Mouse (Mus musculus): ENCODE results near the gene Sema3g. TPM values are rescaled to one million over a fixed set of nuclear protein-coding genes. Genes with fewer than 3 reads are reported as not detected.

The Sema3g gene
- polyA plus RNA-seq (2015; fragmentation: Illumina TruSeq; extraction: RNeasy Lipid Tissue Mini Kit (QIAGEN cat#74804); ENCODE audit: insufficient read depth, low replicate concordance), result 5.0 TPM

DNA sequence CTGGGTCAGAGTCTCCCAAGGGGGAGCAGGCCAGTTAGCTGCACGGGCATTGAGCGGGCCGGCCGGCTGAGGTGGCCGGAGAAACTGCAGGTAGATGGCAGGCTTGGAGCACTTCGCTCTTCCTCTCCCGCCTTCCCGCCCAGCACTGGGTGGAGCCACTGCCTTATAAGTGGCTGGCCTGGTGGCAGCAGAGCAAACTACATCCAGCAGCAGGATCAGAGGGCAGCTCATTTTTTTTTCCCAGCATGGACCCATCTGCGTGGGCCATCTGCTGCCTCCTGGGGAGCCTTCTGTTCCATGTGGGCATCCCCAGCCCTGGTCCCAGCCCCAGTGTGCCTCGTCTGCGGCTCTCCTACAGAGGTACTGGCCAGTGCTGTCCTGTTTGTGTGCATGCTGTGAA, at the start of gene Sema3g:
Gene Sema3g (plus strand): TSS at position 195 of the 400 bp plus-strand sequence.

DNA sequence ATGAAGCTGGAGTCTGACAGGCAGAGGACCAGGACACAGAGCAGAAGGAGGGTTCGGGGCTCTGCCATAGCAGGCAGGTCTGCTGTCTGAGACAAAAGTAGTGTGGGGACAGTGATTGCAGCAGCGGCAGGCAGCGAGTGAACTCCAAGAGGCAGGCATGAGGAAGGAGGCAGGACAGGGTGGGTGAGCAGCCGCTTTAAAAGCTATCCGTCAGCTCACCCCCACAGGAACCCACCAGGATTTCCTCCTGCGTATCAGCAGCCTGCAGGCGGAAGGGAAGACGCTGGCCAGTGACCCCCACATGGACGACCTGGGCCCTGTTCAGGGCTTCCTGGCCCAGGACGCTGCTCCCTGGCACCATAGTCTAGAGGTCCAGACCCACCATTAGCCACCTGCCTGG, 49.2 kb upstream of the Sema3g start, which contains the start of gene Stab1:
Gene Stab1 (minus strand): TSS at position 217 of the 400 bp plus-strand sequence.

DNA sequence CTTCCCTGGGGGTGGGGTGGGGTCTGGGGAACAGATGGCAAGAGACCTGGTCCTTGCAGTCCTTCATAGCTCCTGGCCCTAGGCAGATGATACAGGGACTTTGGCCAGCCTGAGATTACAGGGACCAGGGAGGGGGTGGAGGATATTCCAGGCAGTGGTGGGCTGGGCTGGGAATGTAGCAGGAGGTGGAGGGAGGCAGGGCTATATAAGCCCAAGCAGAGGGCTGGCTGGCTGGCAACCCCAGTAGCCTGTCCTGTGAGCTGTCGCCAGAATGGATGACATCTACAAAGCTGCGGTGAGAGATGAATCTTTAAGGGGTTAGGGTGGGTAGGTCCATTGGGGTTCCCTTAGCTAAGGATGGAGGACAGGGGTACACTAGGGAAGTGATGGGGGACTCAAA, 9.6 kb upstream of the Sema3g start, which contains the start of gene Tnnc1:
Gene Tnnc1 (plus strand): TSS at position 229 of the 400 bp plus-strand sequence.

DNA sequence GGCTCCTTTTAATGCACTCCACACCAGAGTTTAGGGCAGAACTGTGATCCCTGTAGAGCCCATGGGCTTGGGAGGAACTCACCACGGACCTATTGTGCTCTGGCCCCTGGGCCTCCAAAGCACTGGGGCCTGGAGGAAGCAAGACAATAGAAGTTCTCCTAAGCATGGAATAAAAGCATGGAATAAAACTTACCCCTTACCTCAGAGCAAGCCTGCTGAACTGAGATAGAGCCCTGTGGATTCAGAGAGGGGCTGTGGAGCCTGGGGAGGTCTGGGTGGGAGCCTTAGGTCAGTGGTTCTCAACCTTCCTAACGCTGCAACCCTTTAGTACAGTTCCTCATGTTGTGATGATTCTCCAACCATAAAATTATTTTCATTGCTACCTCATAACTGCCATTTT, 814 bp upstream of the Sema3g start, which contains the start of gene Nisch:
Gene Nisch (minus strand): TSS at position 101 of the 400 bp plus-strand sequence.

DNA sequence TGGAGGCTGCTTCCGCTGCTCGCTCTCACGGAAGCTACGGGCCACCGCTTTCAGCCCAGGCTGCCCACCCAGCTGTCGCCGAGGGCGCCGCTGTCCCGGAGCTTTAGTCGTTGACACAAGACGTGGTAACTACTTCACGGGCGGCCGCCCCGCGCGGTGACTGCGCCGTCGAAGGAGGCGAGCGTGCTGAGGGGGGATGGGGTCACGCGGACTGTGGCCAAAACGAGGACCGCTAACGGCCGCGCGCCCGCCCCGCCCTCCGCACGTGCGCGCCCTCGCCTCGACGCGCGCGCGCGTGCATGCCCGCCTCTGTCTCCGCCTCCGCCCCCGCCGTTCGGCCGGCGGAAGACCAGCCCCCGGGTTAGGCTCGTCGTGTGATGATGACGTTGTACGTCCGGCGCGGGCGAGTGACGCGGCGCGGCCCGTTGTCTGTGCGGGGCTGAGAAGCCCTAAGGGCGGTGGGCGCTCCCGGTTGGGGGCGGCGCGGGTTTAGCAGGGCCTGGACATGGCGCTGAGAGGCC, 33.5 kb downstream of the Sema3g start, which contains the start of the genes Phf7 and Bap1:
Gene Phf7 (minus strand): TSS at position 234 of the 521 bp plus-strand sequence.
Gene Bap1 (plus strand): TSS at position 367 of the 521 bp plus-strand sequence.

Other genes with a start within 250 kb of the Sema3g start
- gene Glt8d1, start 216.5 kb upstream of the Sema3g start, polyA plus RNA-seq (2015; fragmentation: Illumina TruSeq; extraction: RNeasy Lipid Tissue Mini Kit (QIAGEN cat#74804); ENCODE audit: insufficient read depth, low replicate concordance), result 61.0 TPM
- gene Spcs1, start 216.2 kb upstream of the Sema3g start, polyA plus RNA-seq (2015; fragmentation: Illumina TruSeq; extraction: RNeasy Lipid Tissue Mini Kit (QIAGEN cat#74804); ENCODE audit: insufficient read depth, low replicate concordance), result 271 TPM
- 58.5 TPM for gene Pbrm1, start 198.7 kb upstream of the Sema3g start, polyA plus RNA-seq (2015; fragmentation: Illumina TruSeq; extraction: RNeasy Lipid Tissue Mini Kit (QIAGEN cat#74804); ENCODE audit: insufficient read depth, low replicate concordance)
- 151 TPM for gene Gnl3, start 198.7 kb upstream of the Sema3g start, polyA plus RNA-seq (2015; fragmentation: Illumina TruSeq; extraction: RNeasy Lipid Tissue Mini Kit (QIAGEN cat#74804); ENCODE audit: insufficient read depth, low replicate concordance)
- gene Smim4, start 88.9 kb upstream of the Sema3g start, polyA plus RNA-seq (2015; fragmentation: Illumina TruSeq; extraction: RNeasy Lipid Tissue Mini Kit (QIAGEN cat#74804); ENCODE audit: insufficient read depth, low replicate concordance), result 17.8 TPM
- 3.0 TPM for gene Nt5dc2, start 86.8 kb upstream of the Sema3g start, polyA plus RNA-seq (2015; fragmentation: Illumina TruSeq; extraction: RNeasy Lipid Tissue Mini Kit (QIAGEN cat#74804); ENCODE audit: insufficient read depth, low replicate concordance)
- gene Stab1, start 49.2 kb upstream of the Sema3g start, polyA plus RNA-seq (2015; fragmentation: Illumina TruSeq; extraction: RNeasy Lipid Tissue Mini Kit (QIAGEN cat#74804); ENCODE audit: insufficient read depth, low replicate concordance), result 24.1 TPM
- gene Tnnc1, start 9.5 kb upstream of the Sema3g start, polyA plus RNA-seq (2015; fragmentation: Illumina TruSeq; extraction: RNeasy Lipid Tissue Mini Kit (QIAGEN cat#74804); ENCODE audit: insufficient read depth, low replicate concordance), result 0.69 TPM
- gene Nisch, start 914 bp upstream of the Sema3g start, polyA plus RNA-seq (2015; fragmentation: Illumina TruSeq; extraction: RNeasy Lipid Tissue Mini Kit (QIAGEN cat#74804); ENCODE audit: insufficient read depth, low replicate concordance), result 231 TPM
- 18.6 TPM for gene Phf7, start 33.5 kb downstream of the Sema3g start, polyA plus RNA-seq (2015; fragmentation: Illumina TruSeq; extraction: RNeasy Lipid Tissue Mini Kit (QIAGEN cat#74804); ENCODE audit: insufficient read depth, low replicate concordance)
- 32.3 TPM for gene Bap1, start 33.6 kb downstream of the Sema3g start, polyA plus RNA-seq (2015; fragmentation: Illumina TruSeq; extraction: RNeasy Lipid Tissue Mini Kit (QIAGEN cat#74804); ENCODE audit: insufficient read depth, low replicate concordance)
- gene Dnah1, start 106.0 kb downstream of the Sema3g start, polyA plus RNA-seq (2015; fragmentation: Illumina TruSeq; extraction: RNeasy Lipid Tissue Mini Kit (QIAGEN cat#74804); ENCODE audit: insufficient read depth, low replicate concordance), result 0.15 TPM
- gene Capn7, start 118.8 kb downstream of the Sema3g start, polyA plus RNA-seq (2015; fragmentation: Illumina TruSeq; extraction: RNeasy Lipid Tissue Mini Kit (QIAGEN cat#74804); ENCODE audit: insufficient read depth, low replicate concordance), result 75.4 TPM
- 102 TPM for gene Sh3bp5, start 218.2 kb downstream of the Sema3g start, polyA plus RNA-seq (2015; fragmentation: Illumina TruSeq; extraction: RNeasy Lipid Tissue Mini Kit (QIAGEN cat#74804); ENCODE audit: insufficient read depth, low replicate concordance)

All from spleen, adult 10 weeks (tissue).